Mouse (Mus musculus) embryonic fibroblast, embryonic 13.5 days (primary cell): ENCODE results near the gene Ambra1. TPM values are rescaled to one million over a fixed set of nuclear protein-coding genes. Genes with fewer than 3 reads are reported as not detected.

ENCODE experiments used
- H3K27ac ChIP-seq: 2 replicates; pipeline ENCODE4 v1.5.1; 2012; ENCODE audit warnings: low read length, control low read depth, inconsistent platforms; ENCODE audit not compliant: insufficient read depth
- H3K4me1 ChIP-seq: 2 replicates; pipeline ENCODE4 v1.6.1; 2011; ENCODE audit warnings: low read length; ENCODE audit not compliant: control insufficient read depth, insufficient read depth
- H3K4me3 ChIP-seq: 2 replicates; pipeline ENCODE4 v1.5.1; 2011; ENCODE audit warnings: mild to moderate bottlenecking, control low read depth, low read length; ENCODE audit not compliant: insufficient read depth
- CTCF ChIP-seq: IDR thresholded peaks from 2 replicates; pipeline ENCODE4 v1.5.1; 2011; ENCODE audit warnings: mild to moderate bottlenecking, control low read depth, low read length, moderate library complexity, borderline replicate concordance; ENCODE audit not compliant: insufficient read depth
- POLR2A ChIP-seq: IDR thresholded peaks from 2 replicates; pipeline ENCODE4 v1.6.1; 2011; ENCODE audit warnings: low read depth, mild to moderate bottlenecking, control low read depth, low read length, moderate library complexity
- polyA plus RNA-seq: library from polyadenylated mRNA; stranded (reverse); fragments of >200 nt; gene quantifications from 2 replicates; pipeline ENCODE4 v1.2.4, GENCODE M21; 2011; ENCODE audit warnings: low read depth; ENCODE audit not compliant: missing spikeins, insufficient read length

Ambra1 gene
- polyA plus RNA-seq, 1 experiment: 23.8 TPM

GRCm38 (mm10) chr2:91945483-91945882 is 215.5 kb downstream of the Ambra1 start, which contains the start of gene Gm9821:
Gene Gm9821, plus strand, starts transcription at chr2:91945703.
- H3K4me1 ChIP-seq: 0 out of 2 replicates have a peak, but pooled peaks cover 6% of the 10 kb centered on the region
- TF ChIP-seq CTCF (no peak), POLR2A (no peak)
- H3K4me3 ChIP-seq: no peak within 1 kb of the TSS
- H3K27ac ChIP-seq: no peak within 1 kb of the TSS

GRCm38 (mm10) chr2:91946836-91947235 is 216.9 kb downstream of the Ambra1 start:
- Histone ChIP-seq H3K4me1 (0 out of 2 replicates have a peak, but pooled peaks cover 6% of the 10 kb centered on the region), H3K27ac (no peak overlapping the region)

GRCm38 (mm10) chr2:91947397-91948150 is 217.6 kb downstream of the Ambra1 start:
- Histone ChIP-seq H3K4me3 (no peak overlapping the region), H3K27ac (no peak overlapping the region), H3K4me1 (0 out of 2 replicates have a peak, but pooled peaks cover 6% of the 10 kb centered on the region)
- no peak for TF ChIP-seq POLR2A
- TF ChIP-seq CTCF: no peak

More at GRCm38 (mm10) chr2:91946836-91947235, 216.9 kb downstream of the Ambra1 start:
- no peak overlapping the region for H3K4me3 ChIP-seq
- TF ChIP-seq POLR2A (no peak), CTCF (no peak)

GRCm38 (mm10) chr2:91948151-91948509 is 218.2 kb downstream of the Ambra1 start:
- TF ChIP-seq CTCF (no peak), POLR2A (no peak)
- H3K4me3 ChIP-seq: no peak overlapping the region
- H3K27ac ChIP-seq: no peak overlapping the region
- 0 out of 2 replicates have a peak, but pooled peaks cover 6% of the 10 kb centered on the region for H3K4me1 ChIP-seq

- no peak overlapping the region for H3K27ac ChIP-seq
- no peak for TF ChIP-seq POLR2A
- no peak for TF ChIP-seq CTCF
- 0 out of 2 replicates have a peak, but pooled peaks cover 6% of the 10 kb centered on the region for H3K4me1 ChIP-seq
- H3K4me3 ChIP-seq: no peak overlapping the region
These were observed 218.9 kb downstream of the Ambra1 start for GRCm38 (mm10) chr2:91948792-91949241.

- H3K4me1 ChIP-seq: 0 out of 2 replicates have a peak, but pooled peaks cover 6% of the 10 kb centered on the region
- H3K4me3 ChIP-seq: no peak overlapping the region
- TF ChIP-seq POLR2A: no peak
- TF ChIP-seq CTCF: no peak
- H3K27ac ChIP-seq: no peak overlapping the region
These were observed 219.7 kb downstream of the Ambra1 start for GRCm38 (mm10) chr2:91949411-91950274.

GRCm38 (mm10) chr2:91950275-91951085 is 220.5 kb downstream of the Ambra1 start:
- Histone ChIP-seq H3K27ac (no peak overlapping the region), H3K4me3 (no peak overlapping the region), H3K4me1 (0 out of 2 replicates have a peak, but pooled peaks cover 6% of the 10 kb centered on the region)
- TF ChIP-seq CTCF (no peak), POLR2A (no peak)

- TF ChIP-seq POLR2A (no peak), CTCF (no peak)
- no peak overlapping the region for H3K4me3 ChIP-seq
- H3K27ac ChIP-seq: no peak overlapping the region
- H3K4me1 ChIP-seq: no peaks in the 10 kb centered on the region
These were observed 223.9 kb downstream of the Ambra1 start for GRCm38 (mm10) chr2:91953825-91954224.

- no peaks in the 10 kb centered on the region for H3K4me1 ChIP-seq
- no peak overlapping the region for H3K27ac ChIP-seq
- H3K4me3 ChIP-seq: no peak overlapping the region
- TF ChIP-seq CTCF (no peak), POLR2A (no peak)
These were observed 225.2 kb downstream of the Ambra1 start for GRCm38 (mm10) chr2:91955121-91955591.
